Mouse (Mus musculus): ENCODE data around the gene Sdhc. TPM values are rescaled to one million over a fixed set of nuclear protein-coding genes. Genes with fewer than 3 reads are reported as not detected.

Gene Sdhc
- polyA plus RNA-seq, 1 experiment = 297 TPM

- TF ChIP-seq POLR2A (IDR thresholded peaks at IDR 0.05; ENCODE audit: low read depth, low read length) (no peak), CTCF (IDR thresholded peaks at IDR 0.05; ENCODE audit: borderline replicate concordance, insufficient read depth, low read length) (no peak)
- 0 out of 2 replicates have a peak, but pooled peaks cover 5% of the 10 kb centered on the region for H3K4me1 ChIP-seq (ENCODE audit: control insufficient read depth, insufficient read depth, low read length)
- H3K27ac ChIP-seq (ENCODE audit: insufficient read depth, low read length) = peak overlapping the region; percentile 31; the same call in 1 of the 2 replicates
- H3K4me3 ChIP-seq (ENCODE audit: insufficient read depth, low read length) = no peak overlapping the region
These were observed 39.2 kb upstream of the Sdhc start for GRCm38 (mm10) chr1:171189476-171190114.

GRCm38 (mm10) chr1:171189046-171189445 is 38.6 kb upstream of the Sdhc start:
- Histone ChIP-seq H3K4me3 (ENCODE audit: insufficient read depth, low read length) (no peak overlapping the region), H3K4me1 (ENCODE audit: control insufficient read depth, insufficient read depth, low read length) (peaks cover 7% of the 10 kb centered on the region; the same call in 1 of the 2 replicates), H3K27ac (ENCODE audit: insufficient read depth, low read length) (peak overlapping the region; percentile 31; the same call in 1 of the 2 replicates)
- no peak for TF ChIP-seq POLR2A (IDR thresholded peaks at IDR 0.05; ENCODE audit: low read depth, low read length)
- no peak for TF ChIP-seq CTCF (IDR thresholded peaks at IDR 0.05; ENCODE audit: borderline replicate concordance, insufficient read depth, low read length)

GRCm38 (mm10) chr1:171187851-171188700 is 37.7 kb upstream of the Sdhc start:
- no peak overlapping the region for H3K27ac ChIP-seq (ENCODE audit: insufficient read depth, low read length)

GRCm38 (mm10) chr1:171185655-171186054 is 35.3 kb upstream of the Sdhc start:
- Histone ChIP-seq H3K4me3 (ENCODE audit: insufficient read depth, low read length) (no peak overlapping the region), H3K27ac (ENCODE audit: insufficient read depth, low read length) (no peak overlapping the region), H3K4me1 (ENCODE audit: control insufficient read depth, insufficient read depth, low read length) (peaks cover 7% of the 10 kb centered on the region; the same call in 1 of the 2 replicates)
- TF ChIP-seq POLR2A (IDR thresholded peaks at IDR 0.05; ENCODE audit: low read depth, low read length) (no peak), CTCF (IDR thresholded peaks at IDR 0.05; ENCODE audit: borderline replicate concordance, insufficient read depth, low read length) (no peak)

More at GRCm38 (mm10) chr1:171187851-171188700, 37.7 kb upstream of the Sdhc start:
- Histone ChIP-seq H3K4me1 (ENCODE audit: control insufficient read depth, insufficient read depth, low read length) (peaks cover 7% of the 10 kb centered on the region; the same call in 1 of the 2 replicates), H3K4me3 (ENCODE audit: insufficient read depth, low read length) (no peak overlapping the region)
- TF ChIP-seq CTCF (IDR thresholded peaks at IDR 0.05; ENCODE audit: borderline replicate concordance, insufficient read depth, low read length) (no peak), POLR2A (IDR thresholded peaks at IDR 0.05; ENCODE audit: low read depth, low read length) (no peak)

- Histone ChIP-seq H3K4me3 (ENCODE audit: insufficient read depth, low read length) (no peak overlapping the region), H3K4me1 (ENCODE audit: control insufficient read depth, insufficient read depth, low read length) (peaks cover 3% of the 10 kb centered on the region; the same call in 1 of the 2 replicates), H3K27ac (ENCODE audit: insufficient read depth, low read length) (no peak overlapping the region)
- TF ChIP-seq POLR2A (IDR thresholded peaks at IDR 0.05; ENCODE audit: low read depth, low read length) (no peak), CTCF (IDR thresholded peaks at IDR 0.05; ENCODE audit: borderline replicate concordance, insufficient read depth, low read length) (no peak)
These were observed 33.9 kb upstream of the Sdhc start for GRCm38 (mm10) chr1:171184314-171184713.

- Histone ChIP-seq H3K27ac (ENCODE audit: insufficient read depth, low read length) (no peak overlapping the region), H3K4me3 (ENCODE audit: insufficient read depth, low read length) (no peak overlapping the region), H3K4me1 (ENCODE audit: control insufficient read depth, insufficient read depth, low read length) (peaks cover 3% of the 10 kb centered on the region; the same call in 1 of the 2 replicates)
- TF ChIP-seq POLR2A (IDR thresholded peaks at IDR 0.05; ENCODE audit: low read depth, low read length) (no peak), CTCF (IDR thresholded peaks at IDR 0.05; ENCODE audit: borderline replicate concordance, insufficient read depth, low read length) (no peak)
These were observed 33.2 kb upstream of the Sdhc start for GRCm38 (mm10) chr1:171183620-171184019.

GRCm38 (mm10) chr1:171183025-171183424 is 32.6 kb upstream of the Sdhc start:
- H3K4me3 ChIP-seq (ENCODE audit: insufficient read depth, low read length) = no peak overlapping the region
- no peak for TF ChIP-seq CTCF (IDR thresholded peaks at IDR 0.05; ENCODE audit: borderline replicate concordance, insufficient read depth, low read length)
- no peak for TF ChIP-seq POLR2A (IDR thresholded peaks at IDR 0.05; ENCODE audit: low read depth, low read length)
- peaks cover 3% of the 10 kb centered on the region; the same call in 1 of the 2 replicates for H3K4me1 ChIP-seq (ENCODE audit: control insufficient read depth, insufficient read depth, low read length)
- H3K27ac ChIP-seq (ENCODE audit: insufficient read depth, low read length) = no peak overlapping the region

GRCm38 (mm10) chr1:171179487-171180171 is 29.2 kb upstream of the Sdhc start:
- H3K27ac ChIP-seq (ENCODE audit: insufficient read depth, low read length) = no peak overlapping the region
- H3K4me1 ChIP-seq (ENCODE audit: control insufficient read depth, insufficient read depth, low read length) = peaks cover 3% of the 10 kb centered on the region; the same call in 1 of the 2 replicates
- TF ChIP-seq POLR2A (IDR thresholded peaks at IDR 0.05; ENCODE audit: low read depth, low read length) (no peak), CTCF (IDR thresholded peaks at IDR 0.05; ENCODE audit: borderline replicate concordance, insufficient read depth, low read length) (no peak)
- H3K4me3 ChIP-seq (ENCODE audit: insufficient read depth, low read length) = no peak overlapping the region

GRCm38 (mm10) chr1:171172779-171173178 is 22.4 kb upstream of the Sdhc start:
- Histone ChIP-seq H3K27ac (ENCODE audit: insufficient read depth, low read length) (no peak overlapping the region), H3K4me3 (ENCODE audit: insufficient read depth, low read length) (no peak overlapping the region), H3K4me1 (ENCODE audit: control insufficient read depth, insufficient read depth, low read length) (no peaks in the 10 kb centered on the region)
- no peak for TF ChIP-seq POLR2A (IDR thresholded peaks at IDR 0.05; ENCODE audit: low read depth, low read length)
- no peak for TF ChIP-seq CTCF (IDR thresholded peaks at IDR 0.05; ENCODE audit: borderline replicate concordance, insufficient read depth, low read length)
